Mouse (Mus musculus): ENCODE data around the gene Serpine1.
A peak's percentile ranks its signal among the peaks of the same experiment; 100 is the strongest.

Gene Serpine1

DNA sequence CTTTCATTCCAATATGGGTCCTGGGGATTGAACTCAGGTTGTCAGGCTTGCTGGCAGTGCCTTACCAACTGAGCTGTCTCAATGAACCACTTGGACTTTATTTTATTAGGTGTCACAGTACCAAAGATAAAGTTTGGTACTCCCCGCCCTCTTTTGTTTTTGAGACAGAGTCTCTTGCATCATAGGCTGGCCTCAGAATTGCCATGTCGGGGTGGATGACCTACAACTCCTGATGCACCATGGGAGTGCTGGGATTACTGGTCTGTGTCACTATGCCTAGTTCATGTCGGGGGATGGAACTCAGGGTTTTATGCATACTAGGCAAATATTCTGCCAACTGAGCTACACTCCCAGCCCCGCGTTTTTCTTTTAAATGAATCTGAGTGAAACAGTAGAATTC is 17.2 kb downstream of the Serpine1 start:
- no peak for DNase-seq (ENCODE audit: low spot score in 2 of 2)

DNA sequence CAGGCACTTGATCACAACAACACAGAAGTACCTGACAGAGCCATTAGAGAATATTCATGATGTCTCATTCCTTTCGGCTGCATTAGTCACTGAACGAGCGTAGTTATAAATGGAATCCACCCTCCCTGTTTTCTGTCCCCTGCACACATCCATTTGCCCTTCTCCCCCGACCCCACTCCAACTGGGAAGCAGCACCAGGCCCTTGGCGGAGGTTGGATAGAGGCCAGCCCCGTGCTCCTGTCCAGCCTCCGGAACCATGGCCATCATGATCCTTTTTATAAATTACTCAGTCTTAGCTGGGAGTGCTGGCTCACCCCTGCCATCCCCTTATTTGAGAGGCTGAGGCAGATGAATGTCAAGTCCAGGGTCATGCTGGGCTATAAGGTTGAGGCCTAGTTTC is 17.8 kb downstream of the Serpine1 start:
- DNase-seq (ENCODE audit: low spot score in 2 of 2): no peak

DNA sequence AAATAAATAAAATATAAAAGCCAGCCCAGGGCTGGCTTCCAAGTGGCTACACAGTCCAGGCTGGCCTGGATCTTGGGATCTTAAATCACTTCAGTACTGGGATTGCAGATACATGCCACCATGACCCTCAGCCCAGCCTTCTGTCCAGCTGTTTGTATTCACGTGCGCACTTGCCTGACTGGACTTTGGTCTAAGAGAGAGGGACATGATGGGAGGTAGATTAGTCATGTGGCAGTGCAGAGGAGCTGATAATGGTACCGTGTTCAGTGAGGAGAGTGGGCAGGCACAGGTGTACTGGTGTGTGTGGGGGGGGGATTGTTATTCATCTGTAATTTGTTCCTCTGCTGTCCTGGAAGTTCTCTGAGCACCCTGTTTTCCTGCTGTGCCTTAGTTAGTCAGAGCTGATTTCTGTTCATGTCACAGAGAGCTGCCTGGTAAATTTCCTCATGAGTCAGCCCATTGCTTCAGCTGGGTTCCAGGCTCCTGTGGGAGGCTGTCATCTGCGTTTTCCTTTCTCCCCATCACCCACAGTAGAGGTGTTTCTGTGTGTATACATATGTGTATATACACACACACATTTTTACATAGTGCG is 20.1 kb downstream of the Serpine1 start:
- DNase-seq (ENCODE audit: low spot score in 2 of 2): no peak

DNA sequence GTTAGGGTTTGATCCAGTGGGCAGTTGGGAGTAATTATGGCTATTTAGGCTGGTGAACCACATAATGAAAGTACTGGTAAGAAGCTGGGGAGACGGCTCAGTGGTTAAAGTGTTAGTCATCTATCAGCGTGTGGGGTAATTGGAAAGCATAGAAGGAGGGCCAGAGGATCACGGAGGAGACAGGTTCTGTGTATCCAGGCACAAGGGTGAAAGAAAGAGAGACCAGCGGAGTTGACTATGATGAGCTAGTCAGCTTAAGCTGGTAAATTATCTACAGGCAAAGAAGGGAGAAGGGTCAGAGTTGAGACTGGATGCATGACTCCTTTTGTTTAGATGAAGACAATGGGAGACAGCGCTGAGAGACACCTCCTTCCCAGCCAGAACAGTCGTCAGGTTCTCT is 20.9 kb downstream of the Serpine1 start:
- no peak for DNase-seq (ENCODE audit: low spot score in 2 of 2)

DNA sequence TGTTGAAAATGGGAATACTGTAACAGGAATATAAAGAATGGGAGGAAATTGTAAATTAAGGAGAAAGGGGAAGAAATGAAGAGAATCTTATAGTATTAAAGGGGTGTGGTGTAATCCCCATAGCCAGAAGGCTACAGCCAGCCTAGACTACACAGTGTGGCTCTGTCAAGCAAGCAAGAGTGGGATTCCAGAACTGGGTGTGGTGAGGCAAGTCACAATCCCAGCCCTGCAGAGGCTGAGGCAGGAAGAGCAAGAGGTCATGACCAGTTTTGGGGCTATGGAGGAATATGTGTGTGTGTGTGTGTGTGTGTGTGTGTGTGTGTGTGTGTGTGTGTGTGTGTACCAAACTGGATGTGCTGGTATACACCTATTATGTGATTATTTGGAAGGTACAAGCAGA is 25.1 kb downstream of the Serpine1 start:
- no peak for DNase-seq (ENCODE audit: low spot score in 2 of 2)

DNA sequence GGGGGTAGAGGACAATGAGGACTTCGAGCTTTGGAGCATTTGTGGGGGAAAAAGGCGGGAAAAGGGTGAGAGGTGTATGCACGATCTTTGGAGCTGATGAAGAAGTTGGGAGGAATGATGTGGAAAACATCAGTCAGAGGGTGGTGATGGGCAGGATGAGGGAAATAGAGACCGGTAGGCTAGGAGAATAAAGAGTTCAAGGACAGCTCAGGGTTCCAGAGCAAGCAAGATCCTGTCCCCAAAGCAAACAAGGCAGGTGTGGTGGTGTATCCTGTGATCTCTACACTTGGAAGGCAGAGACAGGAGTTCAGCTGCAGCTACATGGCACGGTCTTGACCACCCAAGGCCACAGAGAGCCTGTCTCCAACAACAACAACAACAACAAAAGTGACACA is 25.7 kb downstream of the Serpine1 start:
- no peak for DNase-seq (ENCODE audit: low spot score in 2 of 2)

DNA sequence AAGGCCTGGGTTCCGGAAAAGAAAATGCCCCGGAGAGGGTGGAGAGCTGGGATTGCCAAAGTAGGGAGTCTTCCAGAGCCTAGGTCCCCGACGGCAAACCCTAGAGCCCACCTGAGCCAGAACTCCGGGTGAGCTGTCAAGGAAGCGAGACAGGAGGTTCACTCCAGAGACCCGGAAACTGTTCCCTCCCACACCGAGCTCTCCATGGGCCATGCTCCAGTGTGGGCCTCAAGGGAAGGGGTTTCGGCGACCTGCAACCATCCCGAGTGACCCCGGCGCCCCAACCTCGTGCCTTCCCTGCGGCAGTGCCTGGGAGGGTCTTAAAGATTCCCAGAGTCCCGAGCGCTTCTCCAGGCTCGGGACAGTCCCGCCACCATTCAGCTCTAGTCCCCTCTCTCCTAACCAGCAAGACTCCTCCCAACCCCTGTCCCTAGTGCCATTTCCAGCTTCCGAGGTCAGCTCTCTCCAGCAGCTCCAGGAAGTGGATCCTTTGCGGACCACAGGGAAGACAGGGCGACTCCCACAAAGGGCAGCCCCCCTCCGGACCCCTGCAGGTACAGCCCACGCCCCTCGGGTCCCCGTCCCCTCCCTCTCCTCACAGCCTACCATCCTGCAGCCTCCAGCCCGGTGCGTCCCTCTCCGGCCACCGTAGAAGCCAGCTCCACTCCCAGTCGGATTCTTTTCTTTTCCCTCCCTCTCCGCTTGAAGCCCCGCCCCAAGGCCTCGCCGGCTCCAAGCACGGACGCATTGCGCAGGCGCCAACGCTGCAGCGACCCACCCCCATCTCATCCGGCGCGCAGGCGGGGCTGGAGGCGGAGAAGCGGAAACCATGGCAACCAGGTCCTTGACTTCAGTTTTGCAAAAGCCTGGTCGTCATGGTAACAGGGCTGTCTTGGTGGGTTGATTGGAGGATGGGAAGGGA is 26.4 kb downstream of the Serpine1 start, which contains the start of gene Ap1s1:
Gene Ap1s1, minus strand, starts transcription at position 734 of the 922 bp plus-strand sequence.
- peak; percentile 95 to 96 for DNase-seq (ENCODE audit: low spot score in 2 of 2)

DNA sequence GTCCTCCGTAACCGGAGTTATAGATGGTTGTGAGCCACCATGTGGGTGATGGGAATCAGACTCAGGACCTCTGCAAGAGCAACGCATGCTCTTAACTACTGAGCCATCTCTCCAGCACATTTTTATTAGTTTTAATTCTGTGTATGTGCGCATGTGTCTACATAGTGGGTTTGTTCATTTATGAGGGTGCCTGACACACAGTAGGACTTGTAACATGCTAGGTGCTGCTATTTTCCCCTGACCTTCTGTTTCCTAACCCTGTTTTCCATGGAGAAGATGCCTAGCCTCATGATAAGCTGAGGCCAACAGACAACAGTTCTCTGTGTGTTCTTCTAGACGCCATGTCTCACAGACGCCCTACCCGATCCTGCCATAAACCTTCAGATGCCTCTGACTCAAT is 28.1 kb downstream of the Serpine1 start:
- no peak for DNase-seq (ENCODE audit: low spot score in 2 of 2)

DNA sequence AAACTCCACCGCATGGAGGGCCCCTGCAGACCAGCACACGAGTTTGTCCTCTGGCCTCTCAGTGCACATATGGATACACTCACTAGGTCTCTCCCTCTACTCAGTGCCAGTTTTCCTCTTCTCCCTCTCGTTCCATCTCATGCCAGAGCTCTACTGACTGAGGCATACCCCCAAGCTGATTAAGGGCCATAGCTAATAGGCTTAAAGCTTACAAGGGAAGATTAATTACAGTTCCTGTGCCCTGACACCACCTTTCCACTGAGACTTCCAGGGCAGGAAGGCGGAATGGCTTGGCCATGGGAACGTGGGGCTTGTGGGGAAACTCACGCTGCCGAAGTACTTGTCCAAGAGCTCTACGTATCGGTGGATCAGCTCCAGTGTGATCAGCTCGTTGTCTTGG is 30.6 kb downstream of the Serpine1 start:
- DNase-seq (ENCODE audit: low spot score in 2 of 2): no peak

DNA sequence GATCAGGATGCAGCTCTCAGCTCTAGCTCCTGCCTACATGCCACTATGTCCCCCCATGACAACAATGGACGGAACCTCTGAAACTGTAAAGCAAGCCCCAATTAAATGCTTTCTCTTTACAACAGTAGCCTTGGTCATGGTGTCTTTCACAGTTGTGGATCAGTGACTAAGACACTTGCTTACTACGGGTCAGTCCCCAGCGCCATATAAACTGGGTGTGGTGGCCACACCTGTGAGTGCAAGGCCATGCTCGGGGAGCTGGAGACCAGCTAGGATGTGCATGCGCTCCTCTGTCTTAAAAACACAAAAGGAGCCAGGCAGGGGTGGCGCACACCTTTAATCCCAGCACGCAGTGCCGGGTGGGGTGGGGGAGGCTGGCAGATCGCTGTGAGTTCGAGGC is 32.6 kb downstream of the Serpine1 start:
- DNase-seq (ENCODE audit: low spot score in 2 of 2): no peak

DNA sequence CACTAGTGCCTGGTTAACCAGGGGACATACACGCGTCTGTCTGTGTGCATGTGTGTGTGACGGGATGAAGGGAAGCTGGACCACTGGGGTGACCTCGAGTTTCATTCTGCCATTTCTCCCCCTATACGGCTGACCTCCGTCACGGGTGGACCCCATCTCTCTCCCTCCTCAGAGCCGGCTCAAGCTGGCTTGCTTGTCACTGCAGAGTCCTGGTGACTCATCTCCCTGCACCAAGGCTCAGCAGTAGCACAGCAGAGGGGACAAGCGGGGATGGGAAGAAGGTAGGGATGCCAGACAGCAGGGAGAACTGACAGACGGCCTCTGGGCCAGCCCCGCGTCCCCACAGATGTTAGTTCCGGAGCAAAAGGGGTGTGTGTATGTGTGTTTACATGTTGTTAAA is 35.9 kb downstream of the Serpine1 start:
- DNase-seq (ENCODE audit: low spot score in 2 of 2): no peak

DNA sequence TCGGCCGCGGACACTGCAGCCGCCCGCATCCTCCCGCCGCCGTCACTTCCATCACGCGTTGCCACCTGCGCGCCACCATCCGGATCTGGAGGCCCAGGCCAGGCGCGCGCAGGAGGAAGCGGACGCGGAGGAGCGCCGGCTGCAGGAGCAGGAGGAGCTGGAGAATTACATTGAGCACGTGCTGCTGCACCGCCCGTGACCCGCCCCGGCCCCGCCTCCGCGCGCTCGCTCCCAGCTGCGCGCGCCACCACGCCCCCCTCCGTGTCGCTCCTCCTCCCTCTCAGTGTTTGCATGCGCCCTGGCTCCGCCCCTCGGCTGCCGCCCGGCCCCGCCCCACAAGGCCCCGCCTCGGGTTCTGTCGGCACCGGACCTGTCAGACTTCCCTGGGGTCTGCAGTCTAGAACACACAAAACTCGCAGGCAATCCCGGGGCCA is 39.4 kb downstream of the Serpine1 start:
- DNase-seq (ENCODE audit: low spot score in 2 of 2): peak; percentile 84 to 87

DNA sequence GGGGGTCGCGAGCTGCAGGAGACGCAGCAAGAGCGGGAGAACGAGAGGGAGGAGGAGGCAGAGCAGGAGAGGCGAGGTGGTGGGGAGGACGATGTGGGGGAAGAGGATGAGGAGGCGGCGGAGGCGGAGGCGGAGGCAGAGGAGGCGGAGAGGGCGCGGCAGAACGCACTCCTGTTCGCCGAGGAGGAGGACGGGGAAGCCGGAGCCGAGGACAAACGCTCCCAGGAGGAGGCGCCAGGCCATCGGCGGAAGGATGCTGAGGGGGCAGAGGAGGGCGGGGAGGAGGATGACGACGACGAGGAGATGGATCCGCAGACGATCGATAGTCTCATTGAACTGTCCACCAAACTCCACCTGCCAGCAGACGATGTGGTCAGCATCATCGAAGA is 40.0 kb downstream of the Serpine1 start:
- no peak for DNase-seq (ENCODE audit: low spot score in 2 of 2)

DNA sequence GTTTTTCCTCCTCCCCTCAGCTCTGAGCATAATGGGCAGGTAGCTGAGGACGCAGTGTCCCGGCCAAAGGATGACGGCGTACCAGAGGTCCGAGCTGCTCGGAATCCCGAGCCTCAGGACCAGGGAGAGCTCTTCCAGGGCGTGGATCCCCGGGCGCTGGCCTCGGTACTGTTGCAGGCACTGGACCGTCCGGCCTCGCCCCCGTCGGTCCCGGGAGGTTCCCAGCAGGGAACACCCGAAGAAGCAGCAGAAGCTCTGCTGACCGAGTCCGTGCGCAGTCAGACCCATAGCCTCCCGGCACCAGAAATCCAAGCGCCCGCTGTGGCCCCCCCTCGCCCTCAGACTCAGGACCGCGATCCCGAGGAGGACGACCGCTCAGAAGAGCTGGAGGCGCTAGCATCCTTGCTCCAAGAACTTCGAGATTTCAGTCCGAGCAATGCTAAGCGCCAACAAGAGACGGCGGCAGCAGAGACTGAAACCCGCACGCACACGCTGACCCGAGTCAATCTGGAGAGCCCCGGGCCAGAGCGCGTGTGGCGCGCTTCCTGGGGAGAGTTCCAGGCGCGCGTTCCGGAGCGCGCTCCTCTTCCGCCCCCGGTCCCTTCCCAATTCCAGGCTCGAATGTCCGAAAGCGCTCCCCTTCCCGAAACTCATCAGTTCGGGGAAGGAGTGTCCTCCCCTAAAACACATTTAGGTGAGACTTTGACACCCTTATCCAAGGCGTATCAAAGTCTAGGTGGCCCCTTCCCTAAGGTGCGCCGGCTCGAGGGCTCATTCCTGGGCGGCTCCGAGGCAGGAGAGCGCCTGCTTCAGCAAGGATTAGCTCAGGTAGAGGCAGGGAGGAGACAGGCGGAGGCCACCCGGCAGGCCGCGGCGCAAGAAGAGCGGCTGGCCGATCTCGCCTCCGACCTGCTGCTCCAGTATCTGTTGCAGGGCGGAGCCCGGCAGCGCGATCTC is 40.7 kb downstream of the Serpine1 start:
- no peak for DNase-seq (ENCODE audit: low spot score in 2 of 2)

DNA sequence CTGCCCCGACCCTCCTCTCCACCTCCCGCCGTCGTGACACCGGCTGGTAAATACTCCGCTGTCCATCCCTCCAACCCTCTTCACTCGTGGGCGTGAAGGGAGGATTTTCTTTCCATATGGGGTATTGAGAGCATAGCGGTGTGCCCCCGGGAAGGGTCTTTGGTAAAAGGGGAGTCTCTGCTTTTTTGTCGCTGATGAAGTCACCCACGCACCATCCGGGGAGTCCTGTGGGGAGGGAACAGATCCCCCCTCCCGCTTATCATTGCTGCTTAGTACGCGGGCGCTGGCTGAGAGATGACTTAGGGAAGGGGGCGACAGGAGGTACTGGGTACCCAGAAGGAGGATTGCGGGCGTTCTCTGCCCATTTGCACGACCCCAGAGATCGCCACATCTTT is 41.7 kb downstream of the Serpine1 start:
- DNase-seq (ENCODE audit: low spot score in 2 of 2): no peak

DNA sequence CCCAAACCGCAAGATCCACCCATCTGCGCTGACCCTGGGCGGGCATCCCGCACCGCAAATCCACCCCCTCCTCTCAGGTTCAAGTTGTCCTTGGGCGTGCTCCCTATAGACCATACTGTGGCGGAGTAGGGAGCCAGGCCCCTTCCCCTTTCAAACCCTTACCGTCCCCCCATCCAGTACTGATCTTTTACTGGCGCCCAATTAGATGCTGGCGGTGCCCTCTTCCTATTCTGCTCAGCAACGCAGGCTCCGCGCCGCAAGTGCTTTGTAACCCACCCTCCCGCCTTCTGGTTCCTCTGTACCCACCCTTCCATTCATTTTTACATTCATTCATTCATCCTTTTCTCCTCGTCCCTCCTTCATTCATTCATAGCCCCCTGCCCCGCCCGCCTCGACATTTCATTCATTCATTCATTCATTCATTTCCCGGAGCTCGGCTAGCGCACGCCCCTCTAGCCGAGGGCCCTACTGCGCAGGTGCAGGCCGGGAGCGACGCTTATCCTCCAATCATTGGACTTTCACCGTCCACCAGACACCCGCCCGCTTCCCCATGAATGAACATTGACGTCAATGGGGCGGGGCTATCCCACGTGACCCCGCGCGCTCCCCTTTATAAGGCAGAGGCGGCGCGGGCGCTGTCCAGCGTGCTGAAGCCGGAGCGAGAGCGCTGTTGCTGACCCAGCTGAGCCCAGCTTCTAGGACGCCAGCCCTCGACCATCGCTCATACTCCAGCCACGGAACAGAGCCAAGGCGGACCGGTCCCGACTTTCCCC is 42.2 kb downstream of the Serpine1 start:
- peak; percentile 85 to 94 for DNase-seq (ENCODE audit: low spot score in 2 of 2)

DNA sequence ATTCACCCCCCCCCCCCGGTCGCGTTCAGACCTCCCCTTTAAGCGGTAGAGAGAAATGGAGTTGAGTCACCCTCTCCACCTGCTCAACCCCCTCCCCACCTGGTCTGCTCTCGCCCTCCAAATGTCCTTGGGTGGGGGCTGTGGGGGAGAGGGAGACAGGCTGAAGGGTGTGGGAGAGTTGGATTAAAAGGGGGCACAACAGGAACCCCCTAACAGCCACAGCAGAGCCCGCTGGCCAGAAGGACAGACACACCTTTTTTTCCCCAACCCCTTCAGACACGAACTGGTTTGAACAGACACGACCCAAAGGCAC is 42.8 kb downstream of the Serpine1 start:
- DNase-seq (ENCODE audit: low spot score in 2 of 2): no peak

DNA sequence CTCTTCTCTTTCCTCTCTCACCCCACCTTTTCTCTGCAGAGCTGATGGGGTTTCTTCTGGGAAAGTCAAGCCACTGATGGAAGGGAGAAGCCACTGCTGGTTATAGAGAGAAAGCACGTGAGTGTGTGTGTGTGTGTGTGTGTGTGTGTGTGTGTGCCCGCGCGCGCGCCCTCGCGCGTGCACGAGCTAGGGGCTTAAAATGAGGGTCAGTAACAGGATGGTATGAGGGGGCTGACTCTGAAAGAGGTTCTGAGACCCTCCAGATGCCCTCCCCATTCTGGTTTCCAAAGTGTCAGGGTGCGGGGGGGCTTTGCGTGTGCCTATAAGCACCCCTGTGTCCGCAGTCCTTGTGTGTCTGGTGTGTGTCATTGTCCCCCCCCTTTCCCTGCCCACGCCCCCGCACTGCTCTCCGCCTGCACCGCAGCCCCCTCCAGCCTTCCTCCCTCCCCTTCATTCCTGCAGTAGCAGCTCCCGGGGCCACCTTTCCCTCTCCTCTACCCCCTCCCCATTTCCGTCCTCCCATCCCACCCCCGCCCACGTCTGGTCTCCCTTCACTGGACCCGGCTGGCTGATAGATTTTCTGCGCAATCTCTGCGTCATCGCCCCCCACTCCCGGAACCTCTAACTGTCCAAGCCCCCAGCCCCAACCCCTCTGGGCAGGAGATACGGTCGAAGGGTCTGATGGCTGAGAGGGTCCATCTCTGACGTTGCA is 43.4 kb downstream of the Serpine1 start:
- DNase-seq (ENCODE audit: low spot score in 2 of 2): no peak

DNA sequence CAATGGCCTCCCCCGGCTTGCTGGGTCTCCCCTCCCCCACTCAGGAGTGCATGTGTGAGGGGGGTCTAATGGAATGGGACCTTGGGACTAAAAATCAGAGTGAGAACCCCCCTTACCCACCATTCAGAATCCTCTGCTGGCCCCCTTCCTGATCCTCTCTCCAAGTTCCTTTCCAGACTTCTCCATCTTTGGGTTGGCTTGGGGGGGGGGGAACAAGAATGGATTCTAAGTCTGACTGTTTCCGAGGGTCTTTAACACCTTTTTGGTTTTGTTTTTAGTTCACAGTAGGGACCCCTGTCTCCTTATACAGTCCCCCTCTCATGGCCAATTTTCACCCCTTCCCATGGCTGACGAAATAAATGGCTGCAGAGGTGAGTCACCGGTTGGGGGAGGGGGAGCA is 46.0 kb downstream of the Serpine1 start, which contains the start of gene Vgf:
Gene Vgf, plus strand, starts transcription at position 301 of the 400 bp plus-strand sequence.
- DNase-seq (ENCODE audit: low spot score in 2 of 2): no peak

DNA sequence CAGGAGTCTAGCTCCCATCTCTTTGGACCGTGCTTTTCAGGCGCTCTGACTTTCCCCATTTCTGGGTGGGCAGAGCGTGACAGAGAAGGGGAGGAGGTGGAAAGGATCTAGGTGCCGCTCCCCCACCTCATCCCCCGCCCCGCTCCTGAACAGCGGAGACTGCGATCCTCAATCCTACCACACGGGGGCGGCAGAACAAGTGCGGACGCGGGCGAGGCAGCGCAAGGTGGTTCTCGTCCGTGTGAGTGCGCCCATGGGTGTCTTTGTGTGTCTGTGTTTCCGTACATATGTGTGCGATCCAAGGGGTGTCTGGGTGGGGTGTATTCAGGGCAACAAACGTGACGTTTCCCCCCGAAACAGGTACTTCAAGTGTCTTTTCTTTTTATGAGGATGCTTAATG is 46.9 kb downstream of the Serpine1 start:
- DNase-seq (ENCODE audit: low spot score in 2 of 2): peak in 1 of 2 experiments; percentile 75

DNA sequence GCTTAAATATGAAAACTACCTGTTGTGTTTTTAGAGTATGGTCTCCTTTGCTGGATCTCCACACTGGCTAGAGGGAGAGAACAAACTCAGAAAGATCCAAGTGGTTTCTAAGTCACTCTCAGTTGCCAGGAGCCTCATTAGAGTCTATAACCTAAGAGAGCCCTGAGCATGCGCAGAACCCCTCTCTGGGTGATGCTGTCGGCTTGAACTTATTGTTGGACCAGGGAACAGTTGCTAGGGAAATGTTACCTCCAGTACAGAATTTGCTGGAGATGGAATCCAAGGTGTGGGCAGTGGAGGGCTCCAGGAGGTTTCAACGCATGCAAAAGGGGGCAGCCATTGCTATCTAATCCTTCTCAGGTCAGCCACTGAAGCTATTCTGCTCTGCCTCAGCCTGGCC is 47.8 kb downstream of the Serpine1 start:
- no peak for DNase-seq (ENCODE audit: low spot score in 2 of 2)
